Mouse (Mus musculus) liver, postnatal 0 days (tissue): ENCODE measurements around the gene Fmod.

Experiments used
- CTCF ChIP-seq: sonication (generic); IDR thresholded peaks from 2 replicates; pipeline ENCODE4 v1.5.1; 2016; ENCODE audit warnings: antibody characterized with exemption, low read depth
- EP300 ChIP-seq: IDR thresholded peaks from 2 replicates; pipeline ENCODE4 v1.6.1; 2016; ENCODE audit warnings: antibody characterized with exemption, low read depth, mild to moderate bottlenecking

DNA sequence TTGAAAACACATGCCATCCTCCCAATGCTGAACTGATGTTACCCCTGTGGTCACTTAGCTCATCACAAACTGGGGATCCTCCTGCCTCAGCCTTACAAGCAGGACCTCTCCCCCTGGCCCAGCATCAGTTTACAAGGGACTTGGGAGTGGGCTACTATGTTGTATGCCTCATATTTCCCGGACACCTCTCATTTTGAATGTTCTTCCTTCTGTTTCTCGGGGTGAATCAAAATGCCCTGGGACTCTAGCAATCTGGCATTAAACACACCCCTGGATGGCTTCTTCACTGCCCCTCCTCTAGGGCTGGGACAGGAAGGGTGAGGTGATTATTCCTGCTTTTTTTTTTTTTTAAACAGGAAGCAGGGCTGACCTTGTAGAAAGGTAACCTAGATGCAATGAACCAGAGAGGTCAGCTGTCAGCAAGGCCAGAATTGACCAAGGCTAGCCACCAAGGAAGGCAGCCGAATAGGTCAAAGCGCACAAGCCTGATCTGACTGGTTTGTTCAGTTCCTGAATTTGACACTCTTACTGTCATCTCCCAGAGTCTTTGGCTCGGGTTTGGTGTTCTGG is 43.9 kb downstream of the Fmod start:
- TF ChIP-seq CTCF (no peak), EP300 (no peak)
